Mouse (Mus musculus): Measurements from ENCODE around the gene Cyp4a12a. TPM values are rescaled to one million over a fixed set of nuclear protein-coding genes. Genes with fewer than 3 reads are reported as not detected.

Cyp4a12a gene
- not detected for total RNA-seq (2023)

GRCm38 (mm10) chr4:115298746-115299145 is at the start of gene Cyp4a12a:
Cyp4a12a (plus strand) TSS chr4:115299046.

Other genes with a start within 250 kb of the Cyp4a12a start
- 10 to 100 TPM in 1 of 2 experiments, 1 to 10 TPM in 1; 3.8 to 10.7 TPM for gene Tal1, start 242.6 kb upstream of the Cyp4a12a start, total RNA-seq (2023)
- gene Pdzk1ip1, start 210.3 kb upstream of the Cyp4a12a start, total RNA-seq (2023) = 1 to 10 TPM; 3.3 to 6.0 TPM
- not detected for gene Cyp4x1, start 164.8 kb upstream of the Cyp4a12a start, total RNA-seq (2023)
- gene Cyp4a29, start 57.0 kb upstream of the Cyp4a12a start, total RNA-seq (2023) = not detected
- gene Cyp4a12b, start 112.6 kb downstream of the Cyp4a12a start, total RNA-seq (2023) = not detected
- gene Cyp4a30b, start 153.6 kb downstream of the Cyp4a12a start, total RNA-seq (2023) = not detected
- gene Cyp4a14, start 197.1 kb downstream of the Cyp4a12a start, total RNA-seq (2023) = not detected
- not detected for gene Cyp4a10, start 219.2 kb downstream of the Cyp4a12a start, total RNA-seq (2023)